ENCODE assay signal across 8 mouse cellular contexts in genomic region chr11:116024356-116024808, GRCm38 (mm10). TPM values are rescaled to one million over a fixed set of nuclear protein-coding genes. Genes with fewer than 3 reads are reported as not detected.
A peak's percentile ranks its signal among the peaks of the same experiment; 100 is the strongest.
DNase-seq lines count a peak whose midpoint lies in the region; ATAC-seq and TF ChIP-seq lines count a peak whose summit lies in the region.

No protein-coding gene starts in this region.

- TF ChIP-seq CTCF in kidney, adult 2 months (conservative IDR thresholded peaks at IDR 0.05; ENCODE audit: insufficient read depth, insufficient read length, low read depth, low read length) = no peak

- H3K4me1 ChIP-seq in embryonic facial prominence, embryonic 13.5 days = peaks cover 8% of the 10 kb centered on the region
- H3K4me1 ChIP-seq in kidney, adult 2 months (ENCODE audit: control insufficient read depth, insufficient read depth, low read length) = no peaks in the 10 kb centered on the region; the same call in 1 of the 2 replicates
- peaks cover 10% of the 10 kb centered on the region for H3K4me1 ChIP-seq in limb, embryonic 13.5 days
- peaks cover 19% of the 10 kb centered on the region for H3K4me1 ChIP-seq in midbrain, embryonic 16.5 days (ENCODE audit: control insufficient read depth, insufficient read depth, low read length)

- peak; percentile 100 for TF ChIP-seq POLR2A in kidney, adult 2 months (IDR thresholded peaks at IDR 0.05; ENCODE audit: low read depth, low read length)

- ATAC-seq in embryonic facial prominence, embryonic 13.5 days (ENCODE audit: insufficient number of reproducible peaks, insufficient read depth, low FRiP score, low TSS enrichment, low read depth) = peak; percentile 96
- peak; percentile 97 for ATAC-seq in limb, embryonic 13.5 days (ENCODE audit: low FRiP score, low read depth)
- ATAC-seq in midbrain, embryonic 16.5 days = peak; percentile 96

- H3K9me3 ChIP-seq in embryonic facial prominence, embryonic 13.5 days = no peaks in the 10 kb centered on the region
- H3K9me3 ChIP-seq in limb, embryonic 13.5 days = no peaks in the 10 kb centered on the region
- H3K9me3 ChIP-seq in midbrain, embryonic 16.5 days (replicated peaks; ENCODE audit: control insufficient read depth, low read length, poor library complexity, severe bottlenecking) = no peaks in the 10 kb centered on the region

- H3K27ac ChIP-seq in embryonic facial prominence, embryonic 13.5 days = peak overlapping the region; percentile 99
- peak overlapping the region; percentile 92 for H3K27ac ChIP-seq in kidney, adult 2 months (ENCODE audit: insufficient read depth, low read depth, low read length)
- peak overlapping the region; percentile 99 for H3K27ac ChIP-seq in limb, embryonic 13.5 days
- H3K27ac ChIP-seq in midbrain, embryonic 16.5 days (ENCODE audit: low read length) = peak overlapping the region; percentile 100

- H3K9ac ChIP-seq in embryonic facial prominence, embryonic 13.5 days = peak overlapping the region; percentile 99
- peak overlapping the region; percentile 100 for H3K9ac ChIP-seq in limb, embryonic 13.5 days
- peak overlapping the region; percentile 100 for H3K9ac ChIP-seq in midbrain, embryonic 16.5 days (ENCODE audit: low read depth, low read length)

- H3K4me3 ChIP-seq in embryonic facial prominence, embryonic 13.5 days = peak overlapping the region; percentile 91
- peak overlapping the region; percentile 73 for H3K4me3 ChIP-seq in kidney, adult 2 months (ENCODE audit: insufficient read depth, low read depth, low read length)
- peak overlapping the region; percentile 94 for H3K4me3 ChIP-seq in limb, embryonic 13.5 days
- H3K4me3 ChIP-seq in midbrain, embryonic 16.5 days (ENCODE audit: low read depth, low read length) = peak overlapping the region; percentile 97

- no peaks in the 10 kb centered on the region for H3K27me3 ChIP-seq in embryonic facial prominence, embryonic 13.5 days
- no peaks in the 10 kb centered on the region for H3K27me3 ChIP-seq in kidney, adult 2 months (replicated peaks; ENCODE audit: control insufficient read depth, insufficient read depth, low read length)
- H3K27me3 ChIP-seq in limb, embryonic 13.5 days = no peaks in the 10 kb centered on the region
- no peaks in the 10 kb centered on the region for H3K27me3 ChIP-seq in midbrain, embryonic 16.5 days (ENCODE audit: control insufficient read depth, insufficient read depth, low read depth, low read length)

- peaks cover 17% of the 10 kb centered on the region for H3K36me3 ChIP-seq in embryonic facial prominence, embryonic 13.5 days
- peaks cover 5% of the 10 kb centered on the region; the same call in 1 of the 2 replicates for H3K36me3 ChIP-seq in kidney, adult 2 months (ENCODE audit: control insufficient read depth, insufficient read depth, low read length)
- peaks cover 21% of the 10 kb centered on the region for H3K36me3 ChIP-seq in limb, embryonic 13.5 days
- H3K36me3 ChIP-seq in midbrain, embryonic 16.5 days (ENCODE audit: control insufficient read depth, insufficient read depth, low read length) = peaks cover 6% of the 10 kb centered on the region; the same call in 1 of the 2 replicates

- DNase-seq in 3T3-L1 (ENCODE audit: low read depth, low spot score) = peak; percentile 100
- DNase-seq in adrenal gland, postnatal 36 days = peak; percentile 93 to 94
- DNase-seq in heart, adult 18-20 months = peak; percentile 95 to 98
- peak; percentile 99 for DNase-seq in kidney, adult 2 months
- peak; percentile 95 to 97 for DNase-seq in spleen, postnatal 10 days (ENCODE audit: low spot score in 2 of 2)

- under 1% methylated on average over 37 of the region's 37 CpGs for WGBS in embryonic facial prominence, embryonic 13.5 days
- WGBS in kidney, adult 2 months = under 1% methylated on average over 37 of the region's 37 CpGs
- 1% methylated on average over 37 of the region's 37 CpGs for WGBS in limb, embryonic 13.5 days
- under 1% methylated on average over 37 of the region's 37 CpGs for WGBS in midbrain, embryonic 16.5 days

- peak overlapping the region; percentile 74; the same call in 1 of the 2 replicates for H3K4me2 ChIP-seq in embryonic facial prominence, embryonic 13.5 days
- peak overlapping the region; percentile 65; the same call in 1 of the 2 replicates for H3K4me2 ChIP-seq in limb, embryonic 13.5 days (replicated peaks)
- no peak overlapping the region for H3K4me2 ChIP-seq in midbrain, embryonic 16.5 days (ENCODE audit: low read length)

RNA-seq across cellular contexts. Expression of gene H3f3b, which starts 3.4 kb away (rescaled TPM):
- 100 to 1,000 TPM; 347 to 353 TPM for total RNA-seq in adrenal gland, postnatal 36 days (2021)
- polyA plus RNA-seq in embryonic facial prominence, embryonic 13.5 days (2015; fragmentation: Nextera tagmentation; extraction: Ambion mirVana) = 2,264 and 2,363 TPM in 2 replicates
- 100 to 1,000 TPM in 1 of 2 experiments, 10 to 100 TPM in 1; 98.0 to 107 TPM for total RNA-seq in heart, adult 18-20 months (2021)
- 135 and 150 TPM in 2 replicates for polyA plus RNA-seq in kidney, adult 2 months (2012; rRNA removed)
- polyA plus RNA-seq in limb, embryonic 13.5 days (2015; fragmentation: Nextera tagmentation; extraction: Ambion mirVana) = 2,219 and 2,483 TPM in 2 replicates
- 2,051 and 2,173 TPM in 2 replicates for polyA plus RNA-seq in midbrain, embryonic 16.5 days (2015; fragmentation: Nextera tagmentation; extraction: Ambion mirVana)

RNA-seq across cellular contexts. Expression of gene Unk, which starts 5.7 kb away (rescaled TPM):
- total RNA-seq in adrenal gland, postnatal 36 days (2021) = 10 to 100 TPM; 18.3 to 20.2 TPM
- polyA plus RNA-seq in embryonic facial prominence, embryonic 13.5 days (2015; fragmentation: Nextera tagmentation; extraction: Ambion mirVana) = 40.7 and 44.9 TPM in 2 replicates
- 1 to 10 TPM; 5.2 to 7.8 TPM for total RNA-seq in heart, adult 18-20 months (2021)
- polyA plus RNA-seq in kidney, adult 2 months (2012; rRNA removed) = 22.1 and 28.1 TPM in 2 replicates
- polyA plus RNA-seq in limb, embryonic 13.5 days (2015; fragmentation: Nextera tagmentation; extraction: Ambion mirVana) = 39.4 and 44.8 TPM in 2 replicates
- 36.4 and 36.6 TPM in 2 replicates for polyA plus RNA-seq in midbrain, embryonic 16.5 days (2015; fragmentation: Nextera tagmentation; extraction: Ambion mirVana)

RNA-seq across cellular contexts. Expression of gene Galk1, which starts 11.9 kb away (rescaled TPM):
- 10 to 100 TPM; 40.7 to 50.3 TPM for total RNA-seq in adrenal gland, postnatal 36 days (2021)
- polyA plus RNA-seq in embryonic facial prominence, embryonic 13.5 days (2015; fragmentation: Nextera tagmentation; extraction: Ambion mirVana) = 169 and 189 TPM in 2 replicates
- total RNA-seq in heart, adult 18-20 months (2021) = 10 to 100 TPM; 14.1 to 15.0 TPM
- 83.2 and 87.9 TPM in 2 replicates for polyA plus RNA-seq in kidney, adult 2 months (2012; rRNA removed)
- 207 and 211 TPM in 2 replicates for polyA plus RNA-seq in limb, embryonic 13.5 days (2015; fragmentation: Nextera tagmentation; extraction: Ambion mirVana)
- 57.2 and 64.1 TPM in 2 replicates for polyA plus RNA-seq in midbrain, embryonic 16.5 days (2015; fragmentation: Nextera tagmentation; extraction: Ambion mirVana)

RNA-seq across cellular contexts. Expression of gene Itgb4, which starts 49.9 kb away (rescaled TPM):
- total RNA-seq in adrenal gland, postnatal 36 days (2021) = 1 to 10 TPM; 2.3 to 3.1 TPM
- polyA plus RNA-seq in embryonic facial prominence, embryonic 13.5 days (2015; fragmentation: Nextera tagmentation; extraction: Ambion mirVana) = 11.2 and 11.6 TPM in 2 replicates
- 1 to 10 TPM; 1.9 to 3.7 TPM for total RNA-seq in heart, adult 18-20 months (2021)
- 5.1 and 5.3 TPM in 2 replicates for polyA plus RNA-seq in kidney, adult 2 months (2012; rRNA removed)
- 5.2 and 6.3 TPM in 2 replicates for polyA plus RNA-seq in limb, embryonic 13.5 days (2015; fragmentation: Nextera tagmentation; extraction: Ambion mirVana)
- 0.57 and 0.64 TPM in 2 replicates for polyA plus RNA-seq in midbrain, embryonic 16.5 days (2015; fragmentation: Nextera tagmentation; extraction: Ambion mirVana)

RNA-seq across cellular contexts. Expression of gene Unc13d, which starts 53.4 kb away (rescaled TPM):
- under 1 TPM; 0.49 to 0.66 TPM for total RNA-seq in adrenal gland, postnatal 36 days (2021)
- polyA plus RNA-seq in embryonic facial prominence, embryonic 13.5 days (2015; fragmentation: Nextera tagmentation; extraction: Ambion mirVana) = 2.7 and 2.9 TPM in 2 replicates
- 1 to 10 TPM in 1 of 2 experiments, under 1 TPM in 1; 0.42 to 2.0 TPM for total RNA-seq in heart, adult 18-20 months (2021)
- polyA plus RNA-seq in kidney, adult 2 months (2012; rRNA removed) = 1.1 and 2.4 TPM in 2 replicates
- polyA plus RNA-seq in limb, embryonic 13.5 days (2015; fragmentation: Nextera tagmentation; extraction: Ambion mirVana) = 2.1 and 2.4 TPM in 2 replicates
- polyA plus RNA-seq in midbrain, embryonic 16.5 days (2015; fragmentation: Nextera tagmentation; extraction: Ambion mirVana) = 0.78 and 0.93 TPM in 2 replicates

Comparison
In these comparisons a context has a peak if more than half of its experiments do, and no peak if none do; other contexts are left out.
1. Peak in every context shown above with its lines: DNase-seq, ATAC-seq, H3K4me3 ChIP-seq and H3K27ac ChIP-seq.
2. RNA of gene H3f3b, which starts 3.4 kb away (polyA plus RNA-seq): 2,264 to 2,363 TPM in embryonic facial prominence, embryonic 13.5 days, 2,219 to 2,483 TPM in limb, embryonic 13.5 days and 2,051 to 2,173 TPM in midbrain, embryonic 16.5 days; 135 to 150 TPM in kidney, adult 2 months; every median in the first group is over 10 times any median in the second.